Mouse (Mus musculus) C2C12 (cell line): ENCODE results near the gene Agap1.

Experiments
- CEBPB ChIP-seq: IDR thresholded peaks from one replicate; pipeline ENCODE4 v1.6.1; 2011; ENCODE audit warnings: low read depth, mild to moderate bottlenecking, control low read depth, moderate library complexity
- CTCF ChIP-seq: IDR thresholded peaks from one replicate; pipeline ENCODE4 v1.5.1; 2011; ENCODE audit not compliant: control insufficient read depth, insufficient read depth, insufficient read length
- MAX ChIP-seq: IDR thresholded peaks from one replicate; pipeline ENCODE4 v1.6.1; 2011; ENCODE audit warnings: mild to moderate bottlenecking, control low read depth

GRCm38 (mm10) chr1:89478571-89479460, 24.2 kb downstream of the Agap1 start:
- TF ChIP-seq CTCF (no peak), MAX (no peak), CEBPB (no peak)
